Mouse (Mus musculus) erythroblast, embryonic 14.5 days (primary cell): Measurements from ENCODE around the gene Mafb. TPM values are rescaled to one million over a fixed set of nuclear protein-coding genes. Genes with fewer than 3 reads are reported as not detected.

Source experiments
- H3K27me3 ChIP-seq: 2 replicates; pipeline ENCODE4 v1.6.1; 2012; ENCODE audit warnings: inconsistent platforms; ENCODE audit not compliant: control insufficient read depth
- H3K36me3 ChIP-seq: 2 replicates; pipeline ENCODE4 v1.6.1; 2012; ENCODE audit warnings: mild to moderate bottlenecking, inconsistent platforms; ENCODE audit not compliant: control insufficient read depth
- H3K4me1 ChIP-seq: 2 replicates; pipeline ENCODE4 v1.6.1; 2012; ENCODE audit warnings: inconsistent platforms; ENCODE audit not compliant: control insufficient read depth
- H3K4me3 ChIP-seq: replicated peaks from 2 replicates; pipeline ENCODE3; 2012; ENCODE audit warnings: moderate library complexity, mild to moderate bottlenecking, inconsistent platforms
- H3K9me3 ChIP-seq: 2 replicates; pipeline ENCODE4 v1.6.1; 2012; ENCODE audit warnings: low read length, inconsistent platforms, mixed read lengths; ENCODE audit not compliant: control insufficient read depth
- GATA1 ChIP-seq: IDR thresholded peaks from 2 replicates; pipeline ENCODE4 v1.6.1; 2012; ENCODE audit warnings: low read length, inconsistent platforms, mixed read lengths
- TAL1 ChIP-seq: IDR thresholded peaks from 3 replicates; pipeline ENCODE4 v1.6.1; 2012; ENCODE audit warnings: low read length, inconsistent platforms, mixed read lengths
- polyA plus RNA-seq: library from polyadenylated mRNA; stranded (reverse); fragments of >175 nt; gene quantifications from 2 replicates; pipeline ENCODE4 v1.2.3, GENCODE M21; 2012

Mafb gene
- polyA plus RNA-seq, 1 experiment = 0.28 TPM

DNA sequence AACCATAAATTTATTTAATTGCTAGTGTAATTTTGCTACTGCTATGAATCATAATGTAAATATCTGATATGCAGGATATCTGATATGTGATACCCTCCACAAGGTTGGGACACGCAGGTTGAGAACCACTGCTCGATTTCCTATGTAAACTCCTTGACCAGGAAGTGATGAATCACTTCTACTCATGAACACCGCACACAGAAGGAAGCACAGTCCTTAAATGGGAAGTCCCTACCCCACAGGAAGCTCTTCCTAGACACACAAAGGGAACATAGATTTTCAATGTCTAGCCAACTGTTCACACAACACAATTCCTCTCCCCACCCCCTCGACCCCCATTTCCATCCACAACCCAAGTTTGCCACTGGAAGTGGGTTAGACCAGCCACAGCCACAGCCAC, 48.6 kb downstream of the Mafb start:
- no peaks in the 10 kb centered on the region for H3K9me3 ChIP-seq
- H3K27me3 ChIP-seq = no peaks in the 10 kb centered on the region
- no peak overlapping the region for H3K4me3 ChIP-seq
- no peaks in the 10 kb centered on the region for H3K36me3 ChIP-seq
- no peak for TF ChIP-seq GATA1
- TF ChIP-seq TAL1 = no peak
- H3K4me1 ChIP-seq = no peaks in the 10 kb centered on the region

Other genes with a start within 250 kb of the Mafb start
- not detected in 2 replicates for gene Gm826, start 32.9 kb downstream of the Mafb start, polyA plus RNA-seq